Mouse (Mus musculus): ENCODE results near the gene Ndufs7. TPM values are rescaled to one million over a fixed set of nuclear protein-coding genes. Genes with fewer than 3 reads are reported as not detected.
"Not testable (repeated sequence)": the region's sequence is repeated elsewhere in the genome, so short reads cannot be mapped to it uniquely, and the experiment has no call there.

The Ndufs7 gene
- total and polyA plus RNA-seq, 2 experiments from 2014 or later: 838 to 1,203 TPM

GRCm38 (mm10) chr10:80220676-80221075 is 28.2 kb upstream of the Ndufs7 start:
- 60% methylated on average over 8 of the region's 9 CpGs for WGBS
- H3K9ac ChIP-seq (replicated peaks; ENCODE audit: low read depth, low read length): no peak overlapping the region
- no peaks in the 10 kb centered on the region for H3K9me3 ChIP-seq (replicated peaks; ENCODE audit: control insufficient read depth, low read length)
- no peak overlapping the region for H3K4me3 ChIP-seq (ENCODE audit: low read depth, low read length)
- DNase-seq (ENCODE audit: low spot score): no peak
- H3K27me3 ChIP-seq (ENCODE audit: control insufficient read depth, insufficient read depth, low read length): no peaks in the 10 kb centered on the region
- no peaks in the 10 kb centered on the region for H3K4me1 ChIP-seq (ENCODE audit: control insufficient read depth, insufficient read depth)
- H3K27ac ChIP-seq (ENCODE audit: low read depth): no peak overlapping the region
- no peak for ATAC-seq (ENCODE audit: insufficient read depth, low read depth)
- H3K36me3 ChIP-seq (replicated peaks; ENCODE audit: control insufficient read depth, insufficient read depth, low read length): no peaks in the 10 kb centered on the region
- H3K4me2 ChIP-seq (ENCODE audit: low read depth, low read length): no peak overlapping the region
- TF ChIP-seq EP300 (IDR thresholded peaks at IDR 0.05; ENCODE audit: low read depth): no peak

- not testable (repeated sequence) for ATAC-seq (ENCODE audit: insufficient read depth, low read depth); H3K4me2 ChIP-seq (ENCODE audit: low read depth, low read length); H3K9ac ChIP-seq (replicated peaks; ENCODE audit: low read depth, low read length); H3K36me3 ChIP-seq (replicated peaks; ENCODE audit: control insufficient read depth, insufficient read depth, low read length); H3K4me3 ChIP-seq (ENCODE audit: low read depth, low read length); H3K9me3 ChIP-seq (replicated peaks; ENCODE audit: control insufficient read depth, low read length); H3K27ac ChIP-seq (ENCODE audit: low read depth); DNase-seq (ENCODE audit: low spot score); H3K27me3 ChIP-seq (ENCODE audit: control insufficient read depth, insufficient read depth, low read length)
- 58% methylated on average over 2 of the region's 2 CpGs for WGBS
- peaks cover 14% of the 10 kb centered on the region for H3K4me1 ChIP-seq (ENCODE audit: control insufficient read depth, insufficient read depth)
Measured at GRCm38 (mm10) chr10:80223137-80223536, 25.8 kb upstream of the Ndufs7 start.

GRCm38 (mm10) chr10:80226071-80226415 is 22.9 kb upstream of the Ndufs7 start:
- H3K27me3 ChIP-seq (ENCODE audit: control insufficient read depth, insufficient read depth, low read length): no peaks in the 10 kb centered on the region
- H3K9ac ChIP-seq (replicated peaks; ENCODE audit: low read depth, low read length): 0 out of 2 replicates have a peak overlapping the region, but pooled peaks have one; percentile 26
- peaks cover 21% of the 10 kb centered on the region for H3K4me1 ChIP-seq (ENCODE audit: control insufficient read depth, insufficient read depth)
- peaks cover 22% of the 10 kb centered on the region for H3K36me3 ChIP-seq (replicated peaks; ENCODE audit: control insufficient read depth, insufficient read depth, low read length)
- TF ChIP-seq EP300 (IDR thresholded peaks at IDR 0.05; ENCODE audit: low read depth) (no peak), CTCF (IDR thresholded peaks at IDR 0.05; ENCODE audit: low read depth) (no peak)
- H3K27ac ChIP-seq (ENCODE audit: low read depth): peak overlapping the region; percentile 87
- ATAC-seq (ENCODE audit: insufficient read depth, low read depth): no peak
- DNase-seq (ENCODE audit: low spot score): no peak
- H3K4me2 ChIP-seq (ENCODE audit: low read depth, low read length): peak overlapping the region; percentile 49
- under 1% methylated on average over 14 of the region's 14 CpGs for WGBS
- peak overlapping the region; percentile 90 for H3K4me3 ChIP-seq (ENCODE audit: low read depth, low read length)
- H3K9me3 ChIP-seq (replicated peaks; ENCODE audit: control insufficient read depth, low read length): no peaks in the 10 kb centered on the region

GRCm38 (mm10) chr10:80226416-80227165 is 22.3 kb upstream of the Ndufs7 start, which contains the start of gene Mum1:
Mum1 (plus strand) TSS chr10:80226434.
- TF ChIP-seq CTCF (IDR thresholded peaks at IDR 0.05; ENCODE audit: low read depth): peak; percentile 74
- TF ChIP-seq EP300 (IDR thresholded peaks at IDR 0.05; ENCODE audit: low read depth): no peak; the same call in 1 of the 2 replicates

GRCm38 (mm10) chr10:80227166-80227539 is 21.8 kb upstream of the Ndufs7 start:
- peaks cover 21% of the 10 kb centered on the region for H3K4me1 ChIP-seq (ENCODE audit: control insufficient read depth, insufficient read depth)
- ATAC-seq (ENCODE audit: insufficient read depth, low read depth) (no peak), DNase-seq (ENCODE audit: low spot score) (no peak)
- WGBS: 9% methylated on average over 10 of the region's 10 CpGs
- H3K9me3 ChIP-seq (replicated peaks; ENCODE audit: control insufficient read depth, low read length): no peaks in the 10 kb centered on the region
- peaks cover 33% of the 10 kb centered on the region for H3K36me3 ChIP-seq (replicated peaks; ENCODE audit: control insufficient read depth, insufficient read depth, low read length)
- H3K27ac ChIP-seq (ENCODE audit: low read depth): peak overlapping the region; percentile 95
- H3K9ac ChIP-seq (replicated peaks; ENCODE audit: low read depth, low read length): peak overlapping the region; percentile 91
- peak overlapping the region; percentile 97 for H3K4me2 ChIP-seq (ENCODE audit: low read depth, low read length)
- peak overlapping the region; percentile 90 for H3K4me3 ChIP-seq (ENCODE audit: low read depth, low read length)
- no peaks in the 10 kb centered on the region for H3K27me3 ChIP-seq (ENCODE audit: control insufficient read depth, insufficient read depth, low read length)
- TF ChIP-seq EP300 (IDR thresholded peaks at IDR 0.05; ENCODE audit: low read depth) (no peak), CTCF (IDR thresholded peaks at IDR 0.05; ENCODE audit: low read depth) (no peak)

More at GRCm38 (mm10) chr10:80226416-80227165, 22.3 kb upstream of the Ndufs7 start, which contains the start of gene Mum1:
- H3K9me3 ChIP-seq (replicated peaks; ENCODE audit: control insufficient read depth, low read length): no peaks in the 10 kb centered on the region
- peak within 1 kb of the TSS; percentile 90 for H3K4me3 ChIP-seq (ENCODE audit: low read depth, low read length)
- H3K4me1 ChIP-seq (ENCODE audit: control insufficient read depth, insufficient read depth): peaks cover 21% of the 10 kb centered on the region
- peaks cover 28% of the 10 kb centered on the region for H3K36me3 ChIP-seq (replicated peaks; ENCODE audit: control insufficient read depth, insufficient read depth, low read length)
- H3K4me2 ChIP-seq (ENCODE audit: low read depth, low read length): peak within 1 kb of the TSS; percentile 97
- no peaks in the 10 kb centered on the region for H3K27me3 ChIP-seq (ENCODE audit: control insufficient read depth, insufficient read depth, low read length)
- peak within 1 kb of the TSS; percentile 91 for H3K9ac ChIP-seq (replicated peaks; ENCODE audit: low read depth, low read length)
- peak within 1 kb of the TSS; percentile 95 for H3K27ac ChIP-seq (ENCODE audit: low read depth)
- ATAC-seq (ENCODE audit: insufficient read depth, low read depth) (peak; percentile 99), DNase-seq (ENCODE audit: low spot score) (peak; percentile 99)
- WGBS: under 1% methylated on average over 51 of the region's 75 CpGs

Measured in heart, postnatal 0 days (tissue).